Mouse (Mus musculus): ENCODE results near the gene Mapk1ip1l. TPM values are rescaled to one million over a fixed set of nuclear protein-coding genes. Genes with fewer than 3 reads are reported as not detected.
A peak's percentile ranks its signal among the peaks of the same experiment; 100 is the strongest.

The Mapk1ip1l gene
- polyA plus RNA-seq, 1 experiment from 2014 or later, result 35.6 TPM

DNA sequence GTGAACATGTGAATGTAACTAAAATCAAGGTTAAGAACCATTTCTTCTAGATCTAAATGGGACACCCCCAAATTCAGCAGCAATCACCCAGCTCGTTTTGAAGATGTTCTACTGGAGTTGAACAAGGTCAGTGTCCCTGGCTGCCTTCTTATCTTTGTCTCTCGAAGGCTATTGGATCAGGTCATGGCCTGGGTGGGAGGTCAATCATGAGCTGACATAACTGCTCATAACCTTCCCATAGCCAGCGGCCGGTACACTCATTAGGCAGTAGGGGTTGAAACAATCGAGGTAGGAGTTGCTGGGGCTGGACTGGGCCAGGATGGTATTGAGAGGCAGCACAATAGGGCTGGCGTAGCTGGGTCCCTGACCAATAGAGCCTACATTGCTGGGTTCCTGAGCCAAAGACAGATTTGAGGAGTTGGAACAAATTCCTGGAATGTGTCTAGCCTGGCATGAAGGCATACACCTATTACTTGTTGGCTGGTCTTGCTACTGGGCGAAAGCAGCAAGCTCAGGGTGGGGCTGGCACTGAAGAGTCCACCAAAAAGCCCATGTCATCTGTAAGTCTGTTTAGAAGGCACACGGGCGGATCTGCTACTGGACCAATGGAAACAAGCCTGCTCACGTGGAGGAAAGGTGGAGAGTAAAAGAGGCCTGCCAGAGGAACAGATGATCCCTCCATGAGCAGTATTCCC is 42.3 kb downstream of the Mapk1ip1l start:
- no peak for ATAC-seq (ENCODE audit: low FRiP score)

GRCm38 (mm10) chr14:47341811-47342291 is 43.8 kb downstream of the Mapk1ip1l start:
- Histone ChIP-seq H3K4me1 (no peaks in the 10 kb centered on the region), H3K4me3 (replicated peaks) (no peak overlapping the region), H3K9me3 (replicated peaks) (no peaks in the 10 kb centered on the region), H3K27me3 (replicated peaks) (no peaks in the 10 kb centered on the region), H3K36me3 (no peaks in the 10 kb centered on the region), H3K4me2 (no peak overlapping the region), H3K9ac (replicated peaks) (no peak overlapping the region), H3K27ac (replicated peaks) (0 out of 2 replicates have a peak overlapping the region, but pooled peaks have one; percentile 33)
- peak; percentile 45; the same call in 1 of the 2 replicates for ATAC-seq (ENCODE audit: low FRiP score)
- 49% methylated on average over 4 of the region's 4 CpGs for WGBS

More for the DNA sequence above, 42.3 kb downstream of the Mapk1ip1l start:
- Histone ChIP-seq H3K4me3 (replicated peaks) (no peak overlapping the region), H3K4me2 (no peak overlapping the region), H3K4me1 (no peaks in the 10 kb centered on the region), H3K27ac (replicated peaks) (no peak overlapping the region), H3K9me3 (replicated peaks) (no peaks in the 10 kb centered on the region), H3K36me3 (no peaks in the 10 kb centered on the region), H3K27me3 (replicated peaks) (no peaks in the 10 kb centered on the region), H3K9ac (replicated peaks) (no peak overlapping the region)
- WGBS, result 89% methylated on average over 10 of the region's 10 CpGs

DNA sequence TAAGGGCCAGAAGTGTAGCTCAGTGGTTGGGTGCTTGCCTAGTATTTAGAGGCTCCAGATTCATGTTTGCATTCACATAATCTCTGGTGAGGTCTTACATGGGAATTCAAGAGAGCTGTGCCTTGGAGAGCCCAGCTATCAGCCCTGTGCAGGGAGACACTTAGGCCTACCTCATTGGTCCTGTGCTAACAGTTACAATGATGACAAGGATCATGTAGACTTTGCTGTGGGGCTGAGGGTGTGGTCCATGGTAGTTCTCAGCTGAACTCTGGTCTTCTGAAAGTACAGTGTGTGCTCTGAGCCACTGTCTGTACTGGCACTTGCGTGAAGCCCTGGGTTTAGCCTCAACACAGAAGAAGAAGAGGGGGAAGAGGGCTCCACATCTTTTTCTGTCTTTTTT is 48.6 kb downstream of the Mapk1ip1l start:
- Histone ChIP-seq H3K4me1 (no peaks in the 10 kb centered on the region), H3K9me3 (replicated peaks) (no peaks in the 10 kb centered on the region), H3K27me3 (replicated peaks) (no peaks in the 10 kb centered on the region), H3K36me3 (no peaks in the 10 kb centered on the region), H3K4me3 (replicated peaks) (no peak overlapping the region), H3K9ac (replicated peaks) (no peak overlapping the region), H3K27ac (replicated peaks) (no peak overlapping the region), H3K4me2 (no peak overlapping the region)
- 92% methylated on average over 1 of the region's 1 CpGs for WGBS
- ATAC-seq (ENCODE audit: low FRiP score), result no peak

DNA sequence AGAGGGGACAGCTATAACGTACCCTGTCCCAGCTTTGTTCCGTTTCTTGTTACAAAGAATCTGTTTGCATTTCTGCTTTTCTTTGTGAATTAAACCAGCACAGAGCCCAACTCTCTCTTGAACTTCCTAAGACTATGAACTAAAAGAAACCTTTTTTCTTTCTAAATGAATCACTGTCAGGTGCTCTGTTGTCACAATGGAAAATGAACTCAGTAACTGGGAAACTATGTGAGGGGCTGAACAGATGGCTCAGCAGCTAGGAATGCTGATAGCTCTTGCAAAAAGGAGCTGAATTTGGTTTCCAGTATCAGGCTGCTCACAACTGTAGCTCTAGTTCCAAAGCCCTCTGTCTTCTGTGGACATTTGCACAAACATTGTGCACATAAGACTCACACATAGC is 52.9 kb downstream of the Mapk1ip1l start:
- WGBS, result 74% methylated on average over 2 of the region's 2 CpGs
- no peak overlapping the region for H3K4me2 ChIP-seq
- H3K27me3 ChIP-seq (replicated peaks), result no peaks in the 10 kb centered on the region
- H3K4me3 ChIP-seq (replicated peaks), result no peak overlapping the region
- H3K4me1 ChIP-seq, result no peaks in the 10 kb centered on the region
- no peak overlapping the region for H3K27ac ChIP-seq (replicated peaks)
- H3K36me3 ChIP-seq, result no peaks in the 10 kb centered on the region
- no peaks in the 10 kb centered on the region for H3K9me3 ChIP-seq (replicated peaks)
- no peak for ATAC-seq (ENCODE audit: low FRiP score)
- no peak overlapping the region for H3K9ac ChIP-seq (replicated peaks)

DNA sequence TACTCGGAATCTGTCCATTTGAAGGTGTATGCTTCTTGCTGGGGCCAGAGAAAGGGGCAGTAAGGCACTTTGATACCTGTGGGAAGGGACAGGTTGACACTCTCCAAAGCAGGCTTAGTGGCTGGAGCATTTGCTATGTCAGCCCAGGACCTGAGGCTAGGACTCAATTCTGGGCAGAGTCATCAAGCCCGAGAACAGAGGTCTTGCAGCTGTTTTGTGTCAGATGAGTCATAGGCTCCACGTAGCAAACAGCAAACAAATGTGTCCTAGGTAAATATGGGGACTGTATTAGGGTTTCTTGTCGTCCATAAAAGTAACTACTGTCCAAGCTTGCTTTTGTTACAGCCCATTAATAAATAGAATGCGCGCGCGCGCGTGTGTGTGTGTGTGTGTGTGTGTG is 54.2 kb downstream of the Mapk1ip1l start:
- Histone ChIP-seq H3K4me2 (no peak overlapping the region), H3K4me3 (replicated peaks) (no peak overlapping the region), H3K27ac (replicated peaks) (no peak overlapping the region), H3K27me3 (replicated peaks) (no peaks in the 10 kb centered on the region), H3K9me3 (replicated peaks) (no peaks in the 10 kb centered on the region), H3K9ac (replicated peaks) (no peak overlapping the region), H3K36me3 (no peaks in the 10 kb centered on the region), H3K4me1 (no peaks in the 10 kb centered on the region)
- WGBS, result 92% methylated on average over 10 of the region's 10 CpGs
- ATAC-seq (ENCODE audit: low FRiP score), result no peak

DNA sequence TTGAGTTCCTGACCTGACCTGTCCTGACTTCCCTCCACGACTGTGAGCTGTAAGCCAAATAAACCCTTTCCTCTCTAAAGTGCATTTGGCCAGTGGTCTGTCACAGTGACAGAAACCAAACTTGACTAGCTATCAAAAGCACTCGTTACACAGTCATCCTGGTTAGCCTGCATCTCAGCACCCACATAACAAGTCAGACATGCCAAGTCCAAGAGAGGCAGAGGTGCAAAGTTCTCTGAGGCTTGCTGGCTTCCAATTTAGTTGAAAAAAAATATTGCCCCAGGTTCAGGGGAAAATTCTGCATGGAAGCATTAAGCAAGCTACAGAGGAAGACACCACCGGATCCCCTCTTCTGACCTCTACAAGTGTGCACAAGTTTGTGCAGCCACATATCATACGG is 55.2 kb downstream of the Mapk1ip1l start:
- no peak for ATAC-seq (ENCODE audit: low FRiP score)
- Histone ChIP-seq H3K4me1 (no peaks in the 10 kb centered on the region), H3K4me2 (no peak overlapping the region), H3K27ac (replicated peaks) (no peak overlapping the region), H3K27me3 (replicated peaks) (no peaks in the 10 kb centered on the region), H3K9me3 (replicated peaks) (no peaks in the 10 kb centered on the region), H3K36me3 (no peaks in the 10 kb centered on the region), H3K9ac (replicated peaks) (no peak overlapping the region), H3K4me3 (replicated peaks) (no peak overlapping the region)
- WGBS, result 84% methylated on average over 4 of the region's 4 CpGs

GRCm38 (mm10) chr14:47354111-47354577 is 56.1 kb downstream of the Mapk1ip1l start:
- Histone ChIP-seq H3K4me1 (no peaks in the 10 kb centered on the region), H3K4me3 (replicated peaks) (no peak overlapping the region), H3K9ac (replicated peaks) (no peak overlapping the region), H3K36me3 (no peaks in the 10 kb centered on the region), H3K27ac (replicated peaks) (no peak overlapping the region), H3K4me2 (no peak overlapping the region), H3K27me3 (replicated peaks) (no peaks in the 10 kb centered on the region), H3K9me3 (replicated peaks) (no peaks in the 10 kb centered on the region)
- no peak for ATAC-seq (ENCODE audit: low FRiP score)
- 76% methylated on average over 8 of the region's 8 CpGs for WGBS

- 78% methylated on average over 5 of the region's 5 CpGs for WGBS
- no peak overlapping the region for H3K4me2 ChIP-seq
- no peaks in the 10 kb centered on the region for H3K36me3 ChIP-seq
- no peak overlapping the region for H3K4me3 ChIP-seq (replicated peaks)
- no peaks in the 10 kb centered on the region for H3K4me1 ChIP-seq
- no peak overlapping the region for H3K27ac ChIP-seq (replicated peaks)
- no peaks in the 10 kb centered on the region for H3K27me3 ChIP-seq (replicated peaks)
- H3K9me3 ChIP-seq (replicated peaks), result no peaks in the 10 kb centered on the region
- no peak for ATAC-seq (ENCODE audit: low FRiP score)
- H3K9ac ChIP-seq (replicated peaks), result no peak overlapping the region
Measured at GRCm38 (mm10) chr14:47354948-47355347, 56.9 kb downstream of the Mapk1ip1l start.

- H3K9ac ChIP-seq (replicated peaks), result no peak overlapping the region
- no peak overlapping the region for H3K4me2 ChIP-seq
- H3K9me3 ChIP-seq (replicated peaks), result no peaks in the 10 kb centered on the region
- H3K36me3 ChIP-seq, result no peaks in the 10 kb centered on the region
- H3K27me3 ChIP-seq (replicated peaks), result no peaks in the 10 kb centered on the region
- H3K27ac ChIP-seq (replicated peaks), result no peak overlapping the region
- WGBS, result 80% methylated on average over 3 of the region's 3 CpGs
- no peaks in the 10 kb centered on the region for H3K4me1 ChIP-seq
- no peak for ATAC-seq (ENCODE audit: low FRiP score)
- no peak overlapping the region for H3K4me3 ChIP-seq (replicated peaks)
Measured at GRCm38 (mm10) chr14:47356622-47357021, 58.6 kb downstream of the Mapk1ip1l start.

DNA sequence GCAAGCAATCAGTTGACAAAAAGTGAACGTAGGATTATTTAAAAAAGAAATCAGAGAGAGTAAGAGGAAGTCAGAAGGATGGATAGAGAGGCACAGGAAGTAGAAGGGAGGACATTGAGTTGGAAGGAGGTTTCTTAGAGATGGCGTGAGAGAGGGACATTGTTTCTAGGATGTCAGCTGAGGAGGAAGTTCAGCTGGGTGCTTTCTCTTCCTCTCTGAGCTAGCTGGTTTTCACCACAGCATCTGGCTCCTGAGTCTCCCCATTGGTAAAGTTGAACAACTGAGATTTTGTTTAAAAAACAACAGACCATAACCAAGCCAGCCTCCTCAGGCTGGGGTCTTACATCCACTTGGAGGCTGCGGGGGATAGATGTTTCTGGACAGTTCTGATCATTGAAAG is 61.5 kb downstream of the Mapk1ip1l start:
- Histone ChIP-seq H3K4me2 (no peak overlapping the region), H3K27me3 (replicated peaks) (no peaks in the 10 kb centered on the region), H3K36me3 (no peaks in the 10 kb centered on the region), H3K9ac (replicated peaks) (no peak overlapping the region), H3K27ac (replicated peaks) (no peak overlapping the region), H3K4me1 (no peaks in the 10 kb centered on the region; the same call in 1 of the 2 replicates), H3K9me3 (replicated peaks) (no peaks in the 10 kb centered on the region), H3K4me3 (replicated peaks) (no peak overlapping the region)
- WGBS, result 87% methylated on average over 3 of the region's 3 CpGs
- no peak for ATAC-seq (ENCODE audit: low FRiP score)

- Histone ChIP-seq H3K9me3 (replicated peaks) (no peaks in the 10 kb centered on the region), H3K9ac (replicated peaks) (no peak overlapping the region), H3K27me3 (replicated peaks) (no peaks in the 10 kb centered on the region), H3K27ac (replicated peaks) (no peak overlapping the region), H3K36me3 (no peaks in the 10 kb centered on the region), H3K4me1 (peaks cover 6% of the 10 kb centered on the region), H3K4me3 (replicated peaks) (no peak overlapping the region), H3K4me2 (no peak overlapping the region)
- 87% methylated on average over 2 of the region's 2 CpGs for WGBS
- ATAC-seq (ENCODE audit: low FRiP score), result no peak
Measured at GRCm38 (mm10) chr14:47361418-47361817, 63.4 kb downstream of the Mapk1ip1l start.

- no peak for ATAC-seq (ENCODE audit: low FRiP score)
- Histone ChIP-seq H3K27me3 (replicated peaks) (no peaks in the 10 kb centered on the region), H3K27ac (replicated peaks) (no peak overlapping the region), H3K36me3 (no peaks in the 10 kb centered on the region), H3K4me3 (replicated peaks) (no peak overlapping the region), H3K9ac (replicated peaks) (no peak overlapping the region), H3K9me3 (replicated peaks) (no peaks in the 10 kb centered on the region), H3K4me2 (no peak overlapping the region), H3K4me1 (peaks cover 11% of the 10 kb centered on the region)
- 90% methylated on average over 9 of the region's 9 CpGs for WGBS
Measured at GRCm38 (mm10) chr14:47361899-47362298, 63.8 kb downstream of the Mapk1ip1l start.

Data from neural tube, embryonic 15.5 days (tissue).